Mouse (Mus musculus) forebrain, embryonic 14.5 days (tissue): ENCODE measurements around the gene Olfr1395. TPM values are rescaled to one million over a fixed set of nuclear protein-coding genes. Genes with fewer than 3 reads are reported as not detected.

Source experiments
- ATAC-seq: fragments of 200-750 bp; cut with Nextera tagmentation; 2 replicates; pipeline ENCODE4 v1.8.0; 2017; ENCODE audit warnings: mild to moderate bottlenecking, moderate library complexity
- DNase-seq: peaks from one replicate; pipeline ENCODE4 v3.0.0-alpha.2; 2015; ENCODE audit warnings: low spot score
- H3K27ac ChIP-seq: fragments of 300-500 bp; sonication (generic); 2 replicates; pipeline ENCODE4 v1.5.1; 2014; ENCODE audit warnings: low read depth, mild to moderate bottlenecking, control low read depth, low read length, moderate library complexity
- H3K27me3 ChIP-seq: fragments of 300-500 bp; sonication (generic); replicated peaks from 2 replicates; pipeline ENCODE4 v1.6.1; 2014; ENCODE audit warnings: low read length, control low read depth, mixed read lengths; ENCODE audit not compliant: control insufficient read depth, insufficient read depth
- H3K36me3 ChIP-seq: fragments of 300-500 bp; sonication (generic); 2 replicates; pipeline ENCODE4 v1.6.1; 2014; ENCODE audit warnings: low read length, control low read depth; ENCODE audit not compliant: control insufficient read depth, insufficient read depth
- H3K4me1 ChIP-seq: fragments of 300-500 bp; sonication (generic); 2 replicates; pipeline ENCODE4 v1.6.1; 2014; ENCODE audit warnings: antibody characterized with exemption, low read length, control low read depth; ENCODE audit not compliant: control insufficient read depth, insufficient read depth
- H3K4me2 ChIP-seq: fragments of 300-500 bp; sonication (generic); 2 replicates; pipeline ENCODE4 v1.6.1; 2014; ENCODE audit warnings: mild to moderate bottlenecking, control low read depth, low read length
- H3K4me3 ChIP-seq: fragments of 300-500 bp; sonication (generic); 2 replicates; pipeline ENCODE4 v1.5.1; 2014; ENCODE audit warnings: low read depth, low read length, control low read depth
- H3K9ac ChIP-seq: fragments of 300-500 bp; sonication (generic); 2 replicates; pipeline ENCODE4 v1.6.1; 2014; ENCODE audit warnings: mild to moderate bottlenecking, low read length, control low read depth, moderate library complexity
- H3K9me3 ChIP-seq: fragments of 300-500 bp; sonication (generic); replicated peaks from 2 replicates; pipeline ENCODE4 v1.6.1; 2016; ENCODE audit warnings: low read length, control low read depth, mixed read lengths; ENCODE audit not compliant: control insufficient read depth
- WGBS: fragments of 180-500 bp; shearing (Covaris S2); extraction: QIAGEN DNeasy Blood & Tissue Kit; methylation state at CpG from one replicate; pipeline ENCODE4 v1.1.7; 2014; 5-methylcytosine and 5-hydroxymethylcytosine counted together
- polyA plus RNA-seq: library from polyadenylated mRNA; unstranded; fragments of >200 nt; fragmentation: Nextera tagmentation; extraction: Ambion mirVana; gene quantifications from 2 replicates; pipeline ENCODE4 v1.2.1, GENCODE M21; 2014

Olfr1395 gene
- polyA plus RNA-seq = not detected in 2 replicates

GRCm38 (mm10) chr11:49141974-49142373 lies at the start of gene Olfr1395:
Gene Olfr1395, plus strand, starts transcription at chr11:49142274.
- no peaks in the 10 kb centered on the region for H3K27me3 ChIP-seq
- no peak within 1 kb of the TSS for H3K27ac ChIP-seq
- H3K9me3 ChIP-seq = no peaks in the 10 kb centered on the region
- WGBS = 96% methylated on average over 6 of the region's 6 CpGs
- no peak within 1 kb of the TSS for H3K4me3 ChIP-seq
- DNase-seq (no peak), ATAC-seq (no peak)
- H3K4me2 ChIP-seq = no peak within 1 kb of the TSS
- no peaks in the 10 kb centered on the region for H3K36me3 ChIP-seq
- H3K9ac ChIP-seq = no peak within 1 kb of the TSS
- H3K4me1 ChIP-seq = no peaks in the 10 kb centered on the region

- H3K27me3 ChIP-seq = no peaks in the 10 kb centered on the region
- H3K9me3 ChIP-seq = no peaks in the 10 kb centered on the region
- DNase-seq (no peak), ATAC-seq (no peak)
- no peaks in the 10 kb centered on the region for H3K4me1 ChIP-seq
- no peak overlapping the region for H3K4me3 ChIP-seq
- no peak overlapping the region for H3K27ac ChIP-seq
- H3K36me3 ChIP-seq = no peaks in the 10 kb centered on the region
- WGBS = 96% methylated on average over 2 of the region's 2 CpGs
- no peak overlapping the region for H3K4me2 ChIP-seq
- no peak overlapping the region for H3K9ac ChIP-seq
Measured at GRCm38 (mm10) chr11:49092786-49093185, 49.3 kb upstream of the Olfr1395 start.

GRCm38 (mm10) chr11:49093861-49094660 lies 48.0 kb upstream of the Olfr1395 start:
- no peak for ATAC-seq
- H3K4me3 ChIP-seq = no peak overlapping the region
- H3K36me3 ChIP-seq = no peaks in the 10 kb centered on the region
- no peaks in the 10 kb centered on the region for H3K9me3 ChIP-seq
- no peak for DNase-seq
- no peaks in the 10 kb centered on the region for H3K27me3 ChIP-seq
- no peak overlapping the region for H3K9ac ChIP-seq
- H3K4me2 ChIP-seq = no peak overlapping the region
- WGBS = 85% methylated on average over 6 of the region's 6 CpGs
- H3K4me1 ChIP-seq = no peaks in the 10 kb centered on the region
- no peak overlapping the region for H3K27ac ChIP-seq

DNA sequence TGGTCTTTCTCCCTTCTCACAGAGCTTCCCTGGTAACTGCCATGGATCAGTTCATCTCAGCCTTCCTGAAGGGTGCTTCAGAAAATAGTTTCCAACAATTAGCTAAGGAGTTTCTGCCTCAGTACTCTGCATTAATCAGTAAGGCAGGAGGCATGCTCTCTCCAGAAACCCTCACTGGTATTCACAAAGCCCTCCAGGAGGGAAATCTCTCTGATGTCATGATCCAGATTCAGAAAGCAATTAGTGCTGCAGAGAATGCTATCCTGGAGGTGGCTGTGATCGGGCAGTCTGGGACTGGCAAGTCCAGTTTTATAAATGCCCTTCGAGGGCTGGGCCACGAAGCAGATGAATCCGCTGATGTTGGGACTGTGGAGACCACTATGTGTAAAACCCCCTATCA lies 46.7 kb upstream of the Olfr1395 start:
- H3K27ac ChIP-seq = no peak overlapping the region
- H3K4me2 ChIP-seq = no peak overlapping the region
- H3K27me3 ChIP-seq = no peaks in the 10 kb centered on the region
- no peak overlapping the region for H3K4me3 ChIP-seq
- 64% methylated on average over 4 of the region's 4 CpGs for WGBS
- H3K4me1 ChIP-seq = no peaks in the 10 kb centered on the region
- no peaks in the 10 kb centered on the region for H3K9me3 ChIP-seq
- no peak for ATAC-seq
- H3K36me3 ChIP-seq = no peaks in the 10 kb centered on the region
- DNase-seq = no peak
- no peak overlapping the region for H3K9ac ChIP-seq

DNA sequence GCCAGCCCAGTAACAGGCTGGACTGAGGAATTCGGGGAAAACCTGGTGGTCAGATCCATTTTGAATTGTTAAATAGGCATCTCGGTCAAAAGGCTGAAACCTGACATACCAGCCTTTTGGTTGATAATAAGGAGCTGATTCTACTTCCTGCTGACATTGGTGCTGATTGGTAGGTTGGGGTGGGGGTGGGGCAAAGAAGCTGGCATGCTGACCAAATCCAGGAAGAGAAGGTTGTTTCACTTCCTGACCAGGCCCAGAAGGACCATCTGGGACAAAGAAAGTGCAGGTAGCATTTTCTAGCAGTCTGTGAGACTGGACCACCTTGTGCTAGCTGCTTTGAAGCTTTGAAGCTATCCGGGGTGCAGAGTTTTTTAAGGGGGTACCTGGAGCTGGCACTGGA lies 41.7 kb upstream of the Olfr1395 start:
- H3K36me3 ChIP-seq = no peaks in the 10 kb centered on the region
- no peak overlapping the region for H3K4me3 ChIP-seq
- ATAC-seq = no peak
- H3K27ac ChIP-seq = no peak overlapping the region
- H3K4me2 ChIP-seq = no peak overlapping the region
- no peak overlapping the region for H3K9ac ChIP-seq
- 86% methylated on average over 3 of the region's 3 CpGs for WGBS
- no peak for DNase-seq
- no peaks in the 10 kb centered on the region for H3K27me3 ChIP-seq
- no peaks in the 10 kb centered on the region for H3K9me3 ChIP-seq
- no peaks in the 10 kb centered on the region for H3K4me1 ChIP-seq

DNA sequence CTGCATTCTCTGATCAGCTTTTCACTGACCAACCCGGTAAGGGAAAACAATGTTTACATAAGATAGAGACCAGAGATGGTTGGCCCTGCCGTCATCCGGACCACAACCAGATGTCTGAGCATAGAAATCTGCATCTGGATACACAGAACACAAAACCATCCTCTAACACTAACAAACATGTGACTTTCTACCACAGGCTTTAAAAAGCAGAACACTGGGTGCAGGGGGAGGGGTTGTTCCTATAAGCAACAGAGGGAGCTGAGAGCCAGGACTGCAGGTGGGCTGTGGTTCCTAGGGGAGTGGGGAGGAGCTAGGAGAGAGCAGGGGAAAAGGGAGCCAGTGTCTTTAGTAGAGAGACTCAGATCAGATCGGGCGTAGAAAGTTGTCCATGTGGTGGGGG lies 40.6 kb upstream of the Olfr1395 start:
- no peak overlapping the region for H3K4me2 ChIP-seq
- no peaks in the 10 kb centered on the region for H3K36me3 ChIP-seq
- no peak for DNase-seq
- no peak overlapping the region for H3K27ac ChIP-seq
- H3K9ac ChIP-seq = no peak overlapping the region
- H3K9me3 ChIP-seq = no peaks in the 10 kb centered on the region
- H3K4me3 ChIP-seq = no peak overlapping the region
- no peaks in the 10 kb centered on the region for H3K27me3 ChIP-seq
- WGBS = 60% methylated on average over 5 of the region's 5 CpGs
- H3K4me1 ChIP-seq = no peaks in the 10 kb centered on the region
- no peak for ATAC-seq

DNA sequence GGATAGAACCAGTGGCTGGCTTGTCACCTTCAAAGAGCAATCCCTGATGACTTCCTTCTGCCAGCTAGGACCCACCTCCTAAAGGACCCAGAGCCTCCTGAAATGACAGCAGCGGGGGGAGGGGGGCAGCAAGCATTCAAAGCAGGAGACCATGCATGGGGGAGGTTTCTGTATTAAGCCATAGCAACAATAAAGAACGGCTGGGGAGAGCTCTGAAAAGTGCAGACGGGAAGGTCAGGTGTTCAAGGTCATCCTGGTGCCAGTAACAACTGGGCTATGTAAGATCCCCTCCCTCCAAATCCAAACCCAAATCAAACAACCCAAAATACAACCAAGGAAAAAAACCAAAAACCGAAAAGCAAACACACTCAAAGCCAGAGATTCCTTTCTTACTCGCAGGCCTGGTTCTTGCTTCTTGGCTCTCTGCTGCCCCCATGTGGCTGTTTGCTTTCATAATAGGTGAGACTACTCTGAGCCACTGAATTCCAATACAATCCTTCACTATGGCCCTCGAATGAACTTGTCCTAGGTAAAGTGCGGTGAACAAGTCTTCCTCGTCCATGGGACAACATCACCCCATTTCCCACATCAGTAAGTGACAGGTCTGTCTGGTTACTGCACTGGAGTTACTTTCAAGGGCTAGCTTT lies 38.9 kb upstream of the Olfr1395 start:
- Histone ChIP-seq H3K4me2 (no peak overlapping the region), H3K9me3 (no peaks in the 10 kb centered on the region), H3K4me3 (no peak overlapping the region), H3K36me3 (no peaks in the 10 kb centered on the region), H3K4me1 (no peaks in the 10 kb centered on the region), H3K27ac (no peak overlapping the region), H3K27me3 (no peaks in the 10 kb centered on the region), H3K9ac (no peak overlapping the region)
- peak; percentile 81 for ATAC-seq
- DNase-seq = peak; percentile 90
- 16% methylated on average over 8 of the region's 8 CpGs for WGBS

- WGBS = 62% methylated on average over 1 of the region's 1 CpGs
- H3K27ac ChIP-seq = no peak overlapping the region
- H3K4me2 ChIP-seq = no peak overlapping the region
- no peaks in the 10 kb centered on the region for H3K9me3 ChIP-seq
- H3K4me1 ChIP-seq = no peaks in the 10 kb centered on the region
- no peaks in the 10 kb centered on the region for H3K27me3 ChIP-seq
- no peak overlapping the region for H3K9ac ChIP-seq
- no peak for DNase-seq
- no peak for ATAC-seq
- H3K36me3 ChIP-seq = no peaks in the 10 kb centered on the region
- no peak overlapping the region for H3K4me3 ChIP-seq
Measured at GRCm38 (mm10) chr11:49105752-49106151, 36.3 kb upstream of the Olfr1395 start.
